Mouse (Mus musculus): Measurements from ENCODE around the gene Smg1. TPM values are rescaled to one million over a fixed set of nuclear protein-coding genes. Genes with fewer than 3 reads are reported as not detected.

Smg1 gene
- polyA plus RNA-seq, 1 experiment from 2014 or later = 26.8 TPM

- Histone ChIP-seq H3K4me1 (peaks cover 32% of the 10 kb centered on the region), H3K27me3 (no peaks in the 10 kb centered on the region), H3K27ac (no peak overlapping the region), H3K9ac (no peak overlapping the region), H3K4me3 (no peak overlapping the region), H3K36me3 (peaks cover 33% of the 10 kb centered on the region), H3K9me3 (replicated peaks) (no peaks in the 10 kb centered on the region), H3K4me2 (replicated peaks) (peak overlapping the region; percentile 66)
- no peak for ATAC-seq (ENCODE audit: low FRiP score)
- WGBS = 78% methylated on average over 11 of the region's 11 CpGs
These were observed 117.1 kb downstream of the Smg1 start for GRCm38 (mm10) chr7:118126219-118126875.

- Histone ChIP-seq H3K4me3 (no peak overlapping the region), H3K9ac (no peak overlapping the region), H3K36me3 (peaks cover 39% of the 10 kb centered on the region), H3K4me2 (replicated peaks) (no peak overlapping the region), H3K27me3 (no peaks in the 10 kb centered on the region), H3K27ac (no peak overlapping the region), H3K4me1 (peaks cover 32% of the 10 kb centered on the region), H3K9me3 (replicated peaks) (no peaks in the 10 kb centered on the region)
- no peak for ATAC-seq (ENCODE audit: low FRiP score)
These were observed 117.7 kb downstream of the Smg1 start for GRCm38 (mm10) chr7:118125736-118126135.

GRCm38 (mm10) chr7:118123512-118124411, 119.7 kb downstream of the Smg1 start:
- peaks cover 57% of the 10 kb centered on the region for H3K36me3 ChIP-seq
- no peak overlapping the region for H3K9ac ChIP-seq
- 95% methylated on average over 4 of the region's 4 CpGs for WGBS
- H3K4me1 ChIP-seq = peaks cover 23% of the 10 kb centered on the region
- H3K4me3 ChIP-seq = no peak overlapping the region
- H3K9me3 ChIP-seq (replicated peaks) = no peaks in the 10 kb centered on the region
- no peak for ATAC-seq (ENCODE audit: low FRiP score)
- H3K27me3 ChIP-seq = no peaks in the 10 kb centered on the region
- H3K27ac ChIP-seq = no peak overlapping the region
- no peak overlapping the region for H3K4me2 ChIP-seq (replicated peaks)

GRCm38 (mm10) chr7:118122235-118122634, 121.2 kb downstream of the Smg1 start:
- Histone ChIP-seq H3K9ac (no peak overlapping the region), H3K4me1 (peaks cover 11% of the 10 kb centered on the region), H3K4me2 (replicated peaks) (no peak overlapping the region), H3K4me3 (no peak overlapping the region), H3K36me3 (peaks cover 65% of the 10 kb centered on the region), H3K27me3 (no peaks in the 10 kb centered on the region), H3K27ac (no peak overlapping the region), H3K9me3 (replicated peaks) (no peaks in the 10 kb centered on the region)
- 96% methylated on average over 7 of the region's 7 CpGs for WGBS
- ATAC-seq (ENCODE audit: low FRiP score) = no peak

GRCm38 (mm10) chr7:118120654-118121053, 122.8 kb downstream of the Smg1 start:
- peaks cover 54% of the 10 kb centered on the region for H3K36me3 ChIP-seq
- WGBS = 88% methylated on average over 1 of the region's 1 CpGs
- no peak overlapping the region for H3K27ac ChIP-seq
- H3K4me1 ChIP-seq = peaks cover 6% of the 10 kb centered on the region
- no peak overlapping the region for H3K4me3 ChIP-seq
- no peaks in the 10 kb centered on the region for H3K9me3 ChIP-seq (replicated peaks)
- H3K27me3 ChIP-seq = no peaks in the 10 kb centered on the region
- H3K4me2 ChIP-seq (replicated peaks) = no peak overlapping the region
- H3K9ac ChIP-seq = no peak overlapping the region
- ATAC-seq (ENCODE audit: low FRiP score) = no peak

- peaks cover 54% of the 10 kb centered on the region for H3K36me3 ChIP-seq
- H3K27me3 ChIP-seq = no peaks in the 10 kb centered on the region
- H3K4me3 ChIP-seq = no peak overlapping the region
- H3K9ac ChIP-seq = no peak overlapping the region
- no peak overlapping the region for H3K27ac ChIP-seq
- no peak overlapping the region for H3K4me2 ChIP-seq (replicated peaks)
- 93% methylated on average over 5 of the region's 5 CpGs for WGBS
- H3K9me3 ChIP-seq (replicated peaks) = no peaks in the 10 kb centered on the region
- H3K4me1 ChIP-seq = peaks cover 10% of the 10 kb centered on the region
- ATAC-seq (ENCODE audit: low FRiP score) = no peak
These were observed 123.5 kb downstream of the Smg1 start for GRCm38 (mm10) chr7:118119946-118120345.

GRCm38 (mm10) chr7:118119142-118119541, 124.3 kb downstream of the Smg1 start:
- H3K4me2 ChIP-seq (replicated peaks) = no peak overlapping the region
- peaks cover 18% of the 10 kb centered on the region for H3K4me1 ChIP-seq
- no peaks in the 10 kb centered on the region for H3K27me3 ChIP-seq
- no peak overlapping the region for H3K27ac ChIP-seq
- peaks cover 55% of the 10 kb centered on the region for H3K36me3 ChIP-seq
- H3K9me3 ChIP-seq (replicated peaks) = no peaks in the 10 kb centered on the region
- WGBS = 61% methylated on average over 2 of the region's 2 CpGs
- H3K9ac ChIP-seq = no peak overlapping the region
- ATAC-seq (ENCODE audit: low FRiP score) = no peak
- H3K4me3 ChIP-seq = no peak overlapping the region

- Histone ChIP-seq H3K4me2 (replicated peaks) (no peak overlapping the region), H3K9me3 (replicated peaks) (no peaks in the 10 kb centered on the region), H3K9ac (no peak overlapping the region), H3K36me3 (peaks cover 56% of the 10 kb centered on the region), H3K4me3 (no peak overlapping the region), H3K27me3 (no peaks in the 10 kb centered on the region), H3K4me1 (peaks cover 25% of the 10 kb centered on the region), H3K27ac (no peak overlapping the region)
- ATAC-seq (ENCODE audit: low FRiP score) = no peak
- WGBS = 85% methylated on average over 3 of the region's 3 CpGs
These were observed 125.0 kb downstream of the Smg1 start for GRCm38 (mm10) chr7:118118426-118118825.

GRCm38 (mm10) chr7:118117539-118118210, 125.8 kb downstream of the Smg1 start:
- Histone ChIP-seq H3K4me3 (no peak overlapping the region), H3K36me3 (peaks cover 59% of the 10 kb centered on the region), H3K27ac (peak overlapping the region; percentile 25; the same call in 1 of the 2 replicates), H3K9ac (no peak overlapping the region), H3K4me2 (replicated peaks) (no peak overlapping the region), H3K27me3 (no peaks in the 10 kb centered on the region), H3K4me1 (peaks cover 33% of the 10 kb centered on the region), H3K9me3 (replicated peaks) (no peaks in the 10 kb centered on the region)
- WGBS = 56% methylated on average over 4 of the region's 4 CpGs
- ATAC-seq (ENCODE audit: low FRiP score) = no peak

GRCm38 (mm10) chr7:118116787-118117538, 126.5 kb downstream of the Smg1 start:
- H3K9me3 ChIP-seq (replicated peaks) = no peaks in the 10 kb centered on the region
- peak overlapping the region; percentile 57; the same call in 1 of the 2 replicates for H3K9ac ChIP-seq
- peaks cover 59% of the 10 kb centered on the region for H3K36me3 ChIP-seq
- H3K27ac ChIP-seq = peak overlapping the region; percentile 25; the same call in 1 of the 2 replicates
- H3K4me3 ChIP-seq = peak overlapping the region; percentile 75; the same call in 1 of the 2 replicates
- peak overlapping the region; percentile 54 for H3K4me2 ChIP-seq (replicated peaks)
- ATAC-seq (ENCODE audit: low FRiP score) = no peak; the same call in 1 of the 2 replicates
- H3K27me3 ChIP-seq = no peaks in the 10 kb centered on the region
- peaks cover 39% of the 10 kb centered on the region for H3K4me1 ChIP-seq
- 17% methylated on average over 8 of the region's 8 CpGs for WGBS

- peak; percentile 83 for ATAC-seq (ENCODE audit: low FRiP score)
- Histone ChIP-seq H3K4me1 (peaks cover 48% of the 10 kb centered on the region), H3K9me3 (replicated peaks) (no peaks in the 10 kb centered on the region), H3K27me3 (no peaks in the 10 kb centered on the region), H3K36me3 (peaks cover 65% of the 10 kb centered on the region), H3K4me2 (replicated peaks) (peak within 1 kb of the TSS; percentile 94), H3K4me3 (peak within 1 kb of the TSS; percentile 75), H3K27ac (peak within 1 kb of the TSS; percentile 84), H3K9ac (peak within 1 kb of the TSS; percentile 95)
- under 1% methylated on average over 40 of the region's 40 CpGs for WGBS
These were observed 127.4 kb downstream of the Smg1 start, which contains the start of gene Rps15a for GRCm38 (mm10) chr7:118115877-118116568. Gene Rps15a (minus strand): TSS chr7:118116188.
